Mouse (Mus musculus) c-Kit-negative CD71-positive TER-119-positive erythroid progenitor cells, embryonic 14.5 days (primary cell): ENCODE data around the gene Cfap77.

ENCODE experiments used
- DNase-seq: peaks from one replicate; pipeline ENCODE4 v3.0.0-alpha.2; 2013; ENCODE audit warnings: low read depth, low spot score

Gene Cfap77

DNA sequence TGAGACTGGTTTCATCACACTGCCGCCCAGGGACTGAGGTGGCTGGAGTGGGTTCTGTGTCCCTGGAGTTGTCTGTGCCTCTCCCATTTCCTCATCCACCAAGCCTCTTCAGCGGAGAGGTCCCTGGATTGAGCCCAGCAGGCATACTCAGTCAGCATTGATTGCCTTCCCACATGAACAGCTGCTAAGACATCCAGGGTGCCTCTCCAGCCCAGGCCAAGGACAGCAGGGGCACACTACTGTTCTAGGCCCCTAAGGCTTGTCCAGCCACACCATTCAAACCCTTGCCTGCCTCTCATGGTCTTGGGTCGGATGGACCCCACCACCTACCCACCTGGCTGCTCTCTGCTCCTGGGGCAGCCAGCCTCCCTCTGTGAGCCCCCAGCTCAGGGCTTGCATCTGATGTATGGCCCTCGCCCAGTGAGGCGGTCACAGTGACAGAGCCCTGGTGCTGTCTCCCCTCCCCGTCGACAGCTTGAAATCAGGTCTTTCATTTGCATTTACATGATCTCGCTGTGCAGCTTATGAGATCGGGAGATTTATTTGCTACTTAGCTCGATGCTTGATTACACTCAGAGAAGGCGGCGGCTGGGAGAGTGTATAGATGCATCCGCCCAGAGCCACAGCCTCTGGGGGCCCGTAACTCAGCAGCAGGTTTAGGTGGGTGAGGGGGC is 57.6 kb downstream of the Cfap77 start:
- no peak for DNase-seq

GRCm38 (mm10) chr2:28995436-28995835 is 59.4 kb downstream of the Cfap77 start:
- DNase-seq: no peak

- no peak for DNase-seq
Measured at GRCm38 (mm10) chr2:28994014-28994413, 60.9 kb downstream of the Cfap77 start.

DNA sequence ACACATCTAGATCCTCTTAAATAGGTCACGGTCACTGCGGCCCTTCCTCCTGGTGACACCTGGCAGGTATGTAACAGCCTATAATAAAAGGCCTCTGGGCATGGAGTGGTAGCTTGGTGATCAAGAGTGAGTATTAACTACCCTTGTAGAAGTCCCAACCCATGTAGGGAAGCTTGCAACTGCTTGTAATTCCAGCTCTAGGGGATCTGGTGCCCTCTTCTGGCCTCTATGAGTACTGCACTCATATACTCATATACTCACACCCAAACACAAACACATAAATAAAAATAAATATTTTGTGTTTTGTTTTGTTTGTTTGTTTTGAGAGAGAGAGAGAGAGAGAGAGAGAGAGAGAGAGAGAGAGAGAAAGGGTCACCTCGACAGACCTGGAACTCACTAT is 66.1 kb downstream of the Cfap77 start:
- no peak for DNase-seq

DNA sequence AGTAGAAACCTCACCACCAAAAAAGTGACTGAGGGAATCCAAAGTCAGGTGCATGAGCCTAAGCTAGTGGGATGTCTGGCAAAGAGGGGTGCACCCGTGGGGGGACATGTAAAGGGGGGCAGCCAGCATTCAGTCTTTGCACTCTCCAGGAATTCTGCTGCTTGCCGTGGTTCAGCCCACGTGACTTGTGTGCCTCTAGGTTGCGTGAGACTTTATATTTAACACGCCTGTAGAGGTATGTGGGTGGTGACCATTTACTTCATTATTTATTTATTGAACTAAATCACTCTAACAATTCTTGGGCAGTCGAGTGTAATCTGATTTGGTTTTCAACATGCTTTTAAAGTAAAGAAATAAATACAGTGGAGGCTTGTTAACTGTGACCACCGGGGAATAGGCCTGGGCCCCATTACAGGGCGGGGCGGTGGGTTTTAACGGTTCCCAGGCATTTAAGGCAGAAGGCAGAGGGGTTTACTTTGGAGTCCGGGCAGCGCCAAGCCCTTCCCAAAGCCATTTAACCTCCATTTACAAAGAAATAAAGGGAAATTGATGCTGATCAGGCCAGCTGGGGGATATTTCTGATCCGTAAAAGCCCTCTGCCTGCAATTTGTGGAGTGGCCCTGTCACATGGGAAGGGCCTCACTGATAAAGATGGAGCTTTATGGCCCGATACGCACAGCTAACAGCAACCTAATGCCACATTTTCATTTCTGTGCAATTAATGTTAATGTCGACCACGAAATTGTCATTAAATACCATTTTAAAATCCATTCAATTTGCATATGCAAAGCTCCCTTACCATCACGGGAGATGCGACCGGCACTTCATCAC is 74.6 kb downstream of the Cfap77 start:
- DNase-seq: no peak

DNA sequence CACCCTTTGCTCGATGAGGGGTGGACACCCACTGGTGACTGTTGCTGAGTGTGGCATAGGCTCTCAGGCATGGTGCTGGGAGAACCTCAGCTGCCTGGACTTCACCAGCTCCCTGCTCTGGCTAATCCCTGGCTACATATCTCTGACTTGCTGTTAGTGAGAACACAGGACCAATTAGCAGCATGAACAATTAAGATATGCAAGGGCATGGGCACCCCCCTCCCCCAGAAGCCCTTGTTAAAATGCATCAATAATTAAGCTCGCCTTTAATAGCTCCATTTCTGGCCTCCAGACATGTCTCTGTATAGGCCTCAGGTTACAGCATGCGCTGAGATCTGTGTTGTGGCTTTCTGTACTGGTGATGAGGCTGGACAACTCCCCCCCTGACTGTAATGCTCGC is 76.4 kb downstream of the Cfap77 start:
- DNase-seq: no peak

- DNase-seq: no peak
Measured at GRCm38 (mm10) chr2:28976635-28977034, 78.2 kb downstream of the Cfap77 start.

GRCm38 (mm10) chr2:28975604-28976003 is 79.3 kb downstream of the Cfap77 start:
- no peak for DNase-seq

- no peak for DNase-seq
Measured at GRCm38 (mm10) chr2:28974520-28974919, 80.3 kb downstream of the Cfap77 start.

- no peak for DNase-seq
Measured at GRCm38 (mm10) chr2:28973832-28974450, 80.9 kb downstream of the Cfap77 start.

DNA sequence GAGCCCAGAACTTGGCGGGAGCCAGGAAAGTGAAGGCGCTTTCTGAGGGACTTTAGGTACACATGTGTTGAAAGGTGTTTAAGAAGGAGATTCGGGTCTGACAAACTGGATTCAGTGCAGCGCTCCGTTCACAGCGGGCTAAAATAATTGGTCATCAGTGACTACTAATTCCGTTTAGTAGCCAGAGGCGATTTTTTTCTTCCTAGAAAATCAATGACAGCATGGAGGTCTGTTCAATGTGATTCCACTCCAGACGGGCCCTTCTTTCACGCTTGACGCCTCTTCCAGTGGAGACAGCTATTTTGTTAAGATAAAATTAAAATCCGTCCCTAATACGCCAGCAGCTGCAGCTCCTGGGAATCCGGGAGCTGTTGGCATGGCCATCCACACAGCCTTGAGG is 84.4 kb downstream of the Cfap77 start:
- DNase-seq: no peak

DNA sequence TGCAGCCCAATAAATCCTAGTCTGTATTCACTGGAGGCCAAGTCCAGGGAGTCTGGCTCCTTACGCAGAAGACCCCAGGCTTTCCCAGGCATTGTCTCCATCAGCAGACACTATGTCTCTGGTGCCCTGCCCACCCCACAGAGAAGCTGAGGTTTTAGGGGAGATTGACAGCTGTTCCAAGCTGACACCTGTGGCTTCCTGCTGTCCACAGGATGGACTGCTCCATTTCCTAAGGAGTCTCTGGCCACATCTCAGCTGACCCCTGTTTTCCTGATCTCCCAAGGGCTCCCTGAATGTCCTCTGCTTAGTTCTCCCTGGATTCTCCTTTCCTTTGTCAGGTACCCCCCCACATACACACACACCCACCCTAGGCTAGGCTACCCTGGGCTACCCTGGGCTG is 86.6 kb downstream of the Cfap77 start:
- no peak for DNase-seq

- DNase-seq: no peak
Measured at GRCm38 (mm10) chr2:28966151-28966795, 88.6 kb downstream of the Cfap77 start.

DNA sequence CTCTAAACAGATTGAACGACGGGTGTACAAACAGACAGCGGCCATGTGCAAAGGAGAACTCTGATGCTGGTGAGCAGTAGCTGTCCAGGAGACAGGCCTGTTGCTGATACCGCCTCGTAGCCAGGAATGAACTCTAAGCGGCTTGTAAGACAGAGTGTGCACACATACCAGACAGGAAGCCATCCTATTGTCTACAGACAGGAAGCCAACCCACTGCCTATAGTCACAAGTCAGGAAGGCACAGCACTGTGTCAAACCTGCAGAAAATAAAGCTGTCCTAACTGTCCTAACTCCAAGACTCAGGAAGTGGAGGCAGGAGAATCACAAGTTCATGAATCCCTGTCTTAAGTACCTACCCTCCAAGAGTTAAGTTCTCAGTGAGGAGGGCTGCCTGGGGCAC is 91.3 kb downstream of the Cfap77 start:
- no peak for DNase-seq

DNA sequence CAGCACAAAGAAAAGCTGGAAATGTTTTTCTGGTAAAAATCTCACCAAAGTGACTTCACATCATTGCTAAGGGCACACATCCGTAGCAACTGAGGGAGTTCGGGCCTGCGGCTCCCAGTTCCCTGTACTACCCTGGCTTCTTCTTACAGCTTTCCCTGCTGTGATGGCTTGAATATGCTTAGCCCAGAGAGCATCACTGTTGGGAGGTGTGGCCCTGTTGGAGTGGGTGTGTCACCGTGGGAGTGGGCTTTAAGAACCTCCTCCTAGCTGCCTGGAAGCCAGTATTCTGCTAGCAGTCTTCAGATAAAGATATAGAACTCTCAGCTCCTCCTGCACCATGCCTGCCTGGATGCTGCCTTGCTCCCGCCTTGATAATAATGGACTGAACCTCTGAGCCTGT is 93.2 kb downstream of the Cfap77 start:
- no peak for DNase-seq

- DNase-seq: no peak
Measured at GRCm38 (mm10) chr2:28961024-28961585, 93.8 kb downstream of the Cfap77 start.

- no peak for DNase-seq
Measured at GRCm38 (mm10) chr2:28956874-28957273, 98.0 kb downstream of the Cfap77 start.

DNA sequence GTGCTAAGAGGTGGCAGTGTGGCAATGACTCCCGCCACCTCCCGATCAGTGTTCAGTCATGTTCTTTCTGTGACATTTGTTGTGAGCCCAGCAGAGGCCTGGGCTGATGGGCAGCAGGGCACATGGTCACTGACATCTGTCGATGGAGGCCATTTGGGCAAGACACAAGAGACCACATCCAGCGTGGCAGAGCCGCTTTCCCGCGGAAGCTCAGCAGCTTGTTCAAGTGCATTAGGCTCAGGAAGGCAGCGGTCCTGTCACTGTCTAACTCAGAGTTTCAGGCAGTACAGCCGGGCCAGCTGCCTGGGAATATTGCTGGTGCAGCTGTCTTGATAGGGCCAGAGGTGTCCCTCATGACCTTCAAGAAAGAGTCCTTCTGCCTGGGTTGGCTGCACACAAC is 100.3 kb downstream of the Cfap77 start:
- no peak for DNase-seq

DNA sequence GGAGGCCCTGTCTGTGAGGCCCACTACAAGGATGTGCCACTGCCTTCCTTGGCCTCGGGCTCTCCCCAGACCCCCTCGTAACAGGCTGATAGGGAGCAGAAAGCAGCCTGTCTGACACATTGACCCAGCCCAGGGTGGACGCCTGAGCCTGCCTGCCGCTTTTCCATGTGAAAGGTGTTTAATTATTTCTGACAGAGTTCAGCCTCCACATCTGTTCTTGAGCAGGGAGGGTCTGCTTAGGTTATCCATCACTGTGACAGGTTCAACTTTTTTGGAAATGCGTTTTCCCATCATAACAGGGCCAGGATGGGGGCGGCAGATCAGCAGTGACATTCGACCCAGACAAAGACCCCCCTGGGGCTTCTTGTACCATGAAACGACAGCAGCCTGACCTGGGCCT is 101.9 kb downstream of the Cfap77 start:
- DNase-seq: no peak

- DNase-seq: no peak
Measured at GRCm38 (mm10) chr2:28946312-28946711, 108.6 kb downstream of the Cfap77 start.

- DNase-seq: no peak
Measured at GRCm38 (mm10) chr2:28945388-28945787, 109.5 kb downstream of the Cfap77 start.
